Mouse (Mus musculus) thymus, adult 2 months (tissue): ENCODE results near the gene Nlrp1b.

ENCODE experiments used
- CTCF ChIP-seq: fragments of 200-500 bp; IDR thresholded peaks from 2 replicates; pipeline ENCODE4 v1.5.1; 2012; ENCODE audit warnings: mild to moderate bottlenecking, control low read depth, low read length, moderate library complexity, borderline replicate concordance; ENCODE audit not compliant: control insufficient read depth, poor library complexity, insufficient read depth; ENCODE audit errors: extremely low read depth
- POLR2A ChIP-seq: fragments of 200-500 bp; IDR thresholded peaks from 2 replicates; pipeline ENCODE4 v1.6.1; 2012; ENCODE audit warnings: mild to moderate bottlenecking, low read length, control low read depth, moderate library complexity; ENCODE audit not compliant: control insufficient read depth, poor library complexity, insufficient read depth; ENCODE audit errors: extremely low read depth

DNA sequence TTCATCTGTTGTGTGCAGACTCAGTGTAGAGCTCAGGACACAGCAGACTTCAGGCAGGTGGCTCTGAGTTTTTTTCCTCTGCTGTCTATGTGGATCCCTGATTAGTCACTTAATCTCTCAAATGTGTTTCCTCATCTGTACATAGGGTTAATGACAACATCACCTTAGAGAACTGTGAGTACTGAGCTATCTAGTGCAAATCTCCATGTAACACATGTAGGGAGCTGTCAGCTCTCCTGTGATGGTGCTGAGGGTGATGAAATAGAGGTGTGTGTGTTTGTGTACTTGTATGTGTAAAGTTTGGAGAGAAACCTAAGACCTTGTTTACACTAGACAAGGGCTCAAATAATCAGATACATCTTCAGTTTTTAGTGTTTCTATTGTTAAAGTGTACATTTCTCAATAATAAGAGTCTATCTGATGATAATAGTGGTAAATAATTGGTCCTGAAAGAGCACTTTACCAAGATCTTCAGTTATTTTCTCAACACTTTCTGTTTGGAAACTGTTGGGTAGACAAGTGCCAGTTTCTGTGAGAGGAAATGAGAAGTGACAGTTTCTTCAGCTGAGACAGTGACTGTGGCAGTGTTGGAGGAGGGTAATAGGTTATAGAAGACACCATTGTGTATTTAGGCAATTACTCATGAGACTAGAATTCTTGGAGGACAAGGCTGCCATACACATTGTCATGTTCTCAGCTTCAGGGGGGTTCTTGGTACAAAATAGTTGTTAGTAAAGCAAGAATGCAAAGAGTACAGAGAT, 124.1 kb downstream of the Nlrp1b start:
- no peak for TF ChIP-seq POLR2A
- no peak for TF ChIP-seq CTCF
